Mouse (Mus musculus) intestine, postnatal 0 days (tissue): Measurements from ENCODE around the gene Man2a2. TPM values are rescaled to one million over a fixed set of nuclear protein-coding genes. Genes with fewer than 3 reads are reported as not detected.

ENCODE experiments used
- ATAC-seq: fragments of 200-750 bp; cut with Nextera tagmentation; 2 replicates; pipeline ENCODE4 v1.8.0; 2017; ENCODE audit warnings: mild to moderate bottlenecking, moderate TSS enrichment, moderate library complexity
- H3K27ac ChIP-seq: fragments of 300-500 bp; sonication (generic); 2 replicates; pipeline ENCODE4 v1.5.1; 2014; ENCODE audit warnings: mild to moderate bottlenecking, low read depth, low read length, moderate library complexity
- H3K27me3 ChIP-seq: fragments of 300-500 bp; sonication (generic); replicated peaks from 2 replicates; pipeline ENCODE4 v1.6.1; 2014; ENCODE audit warnings: low read length, mixed read lengths; ENCODE audit not compliant: control insufficient read depth, insufficient read depth
- H3K36me3 ChIP-seq: fragments of 300-500 bp; sonication (generic); 2 replicates; pipeline ENCODE4 v1.6.1; 2014; ENCODE audit warnings: mild to moderate bottlenecking, moderate library complexity; ENCODE audit not compliant: control insufficient read depth, insufficient read depth
- H3K4me1 ChIP-seq: fragments of 300-500 bp; sonication (generic); replicated peaks from 2 replicates; pipeline ENCODE4 v1.6.1; 2014; ENCODE audit warnings: antibody characterized with exemption, low read length, mixed read lengths; ENCODE audit not compliant: control insufficient read depth, insufficient read depth
- H3K4me2 ChIP-seq: fragments of 300-500 bp; sonication (generic); replicated peaks from 2 replicates; pipeline ENCODE4 v1.6.1; 2014; ENCODE audit warnings: low read depth, mild to moderate bottlenecking, moderate library complexity
- H3K4me3 ChIP-seq: fragments of 300-500 bp; sonication (generic); 2 replicates; pipeline ENCODE4 v1.5.1; 2014; ENCODE audit warnings: low read depth, low read length
- H3K9ac ChIP-seq: fragments of 300-500 bp; sonication (generic); 2 replicates; pipeline ENCODE4 v1.6.1; 2014; ENCODE audit warnings: mild to moderate bottlenecking, low read depth, low read length
- H3K9me3 ChIP-seq: fragments of 300-500 bp; sonication (generic); 2 replicates; pipeline ENCODE4 v1.6.1; 2016; ENCODE audit warnings: mixed run types; ENCODE audit not compliant: control insufficient read depth
- CTCF ChIP-seq: sonication (generic); IDR thresholded peaks from 2 replicates; pipeline ENCODE4 v1.5.1; 2016; ENCODE audit warnings: low read depth, mild to moderate bottlenecking, control low read depth, antibody characterized with exemption, moderate library complexity
- WGBS: fragments of 180-500 bp; shearing (Covaris S2); extraction: QIAGEN DNeasy Blood & Tissue Kit; methylation state at CpG from one replicate; pipeline ENCODE4 v1.1.7; 2014; 5-methylcytosine and 5-hydroxymethylcytosine counted together
- polyA plus RNA-seq: library from polyadenylated mRNA; unstranded; fragments of >200 nt; fragmentation: Nextera tagmentation; extraction: Ambion mirVana; gene quantifications from 2 replicates; pipeline ENCODE4 v1.2.1, GENCODE M21; 2015

The Man2a2 gene
- 4.8 and 5.3 TPM in 2 replicates for polyA plus RNA-seq

DNA sequence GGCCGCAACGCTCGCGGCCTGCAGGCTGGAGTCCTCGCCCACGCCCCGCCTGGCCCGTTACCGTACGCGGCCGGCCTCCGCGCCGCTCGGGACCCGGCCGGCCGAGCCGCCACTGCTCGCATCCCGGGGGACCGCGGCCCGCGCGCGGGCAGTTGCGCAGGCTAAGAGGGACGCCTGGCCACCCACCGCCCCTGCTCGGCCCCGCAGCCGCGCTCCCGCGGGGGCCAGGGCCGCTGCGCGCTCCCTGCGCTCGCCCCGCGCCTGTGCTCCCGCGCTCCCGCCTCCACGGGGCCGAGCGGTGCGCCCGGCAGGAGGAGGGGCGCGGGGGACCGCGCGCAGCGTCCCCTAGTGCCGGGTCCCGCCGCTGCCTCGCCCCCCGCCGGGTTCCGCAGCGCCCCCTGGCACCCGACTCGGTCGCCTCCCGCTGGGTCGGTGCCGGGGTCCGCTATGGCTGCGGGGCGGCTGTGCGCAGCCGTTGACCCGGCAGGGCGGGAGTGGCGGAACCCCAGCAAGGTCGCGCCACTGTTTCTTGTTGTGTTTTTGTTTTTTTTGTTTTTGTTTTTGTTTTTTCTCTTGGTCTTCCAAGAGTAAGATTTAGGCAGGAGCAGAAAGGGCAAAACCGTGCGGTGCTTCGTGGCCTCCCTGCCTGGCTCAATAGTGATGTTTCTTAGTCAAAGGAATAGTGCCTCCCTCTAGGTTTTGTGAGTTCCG, at the start of gene Man2a2:
Gene Man2a2 (minus strand): TSS at position 335 of the 711 bp plus-strand sequence.
- peak; percentile 84 for TF ChIP-seq CTCF
- peaks cover 23% of the 10 kb centered on the region; the same call in 1 of the 2 replicates for H3K36me3 ChIP-seq
- H3K27me3 ChIP-seq = no peaks in the 10 kb centered on the region
- no peaks in the 10 kb centered on the region for H3K4me1 ChIP-seq
- H3K27ac ChIP-seq = peak within 1 kb of the TSS; percentile 75
- H3K4me3 ChIP-seq = peak within 1 kb of the TSS; percentile 85
- H3K9ac ChIP-seq = peak within 1 kb of the TSS; percentile 72
- peak within 1 kb of the TSS; percentile 100 for H3K4me2 ChIP-seq
- ATAC-seq = peak; percentile 32; the same call in 1 of the 2 replicates
- under 1% methylated on average over 72 of the region's 86 CpGs for WGBS
- no peaks in the 10 kb centered on the region for H3K9me3 ChIP-seq

DNA sequence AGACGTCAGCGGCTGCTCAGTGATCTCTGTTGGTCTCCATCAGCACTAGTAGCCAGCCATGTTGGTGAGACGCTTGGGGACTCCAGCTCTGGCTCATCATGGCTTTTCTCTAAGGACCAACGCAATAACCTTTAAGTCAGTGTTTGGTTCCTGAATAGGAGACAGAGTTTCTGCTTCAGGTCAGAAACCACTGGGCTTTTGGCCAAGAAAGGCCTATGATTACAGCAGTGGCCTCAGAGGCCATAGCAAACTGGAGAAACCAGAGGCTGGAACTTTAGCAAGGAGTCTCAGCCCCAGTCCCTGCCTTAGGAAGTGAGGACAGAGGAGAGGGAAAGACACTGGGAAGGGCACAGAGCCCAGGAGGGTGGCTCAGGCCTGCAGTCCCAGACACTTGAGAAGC, 49.4 kb upstream of the Man2a2 start:
- H3K27ac ChIP-seq = no peak overlapping the region
- no peak overlapping the region for H3K4me2 ChIP-seq
- no peaks in the 10 kb centered on the region for H3K9me3 ChIP-seq
- no peaks in the 10 kb centered on the region for H3K27me3 ChIP-seq
- ATAC-seq = no peak
- WGBS = 85% methylated on average over 4 of the region's 4 CpGs
- no peaks in the 10 kb centered on the region for H3K36me3 ChIP-seq
- TF ChIP-seq CTCF = no peak
- H3K4me3 ChIP-seq = no peak overlapping the region
- no peaks in the 10 kb centered on the region for H3K4me1 ChIP-seq
- H3K9ac ChIP-seq = no peak overlapping the region

- H3K4me2 ChIP-seq = no peak overlapping the region
- no peak overlapping the region for H3K27ac ChIP-seq
- no peak for TF ChIP-seq CTCF
- no peaks in the 10 kb centered on the region for H3K4me1 ChIP-seq
- no peak overlapping the region for H3K4me3 ChIP-seq
- no peaks in the 10 kb centered on the region for H3K27me3 ChIP-seq
- WGBS = 30% methylated on average over 3 of the region's 3 CpGs
- H3K9me3 ChIP-seq = no peaks in the 10 kb centered on the region
- 0 out of 2 replicates have a peak, but pooled peaks have one; percentile 19 for ATAC-seq
- no peak overlapping the region for H3K9ac ChIP-seq
- no peaks in the 10 kb centered on the region for H3K36me3 ChIP-seq
These were observed 48.1 kb upstream of the Man2a2 start for GRCm38 (mm10) chr7:80419278-80419677.

- no peaks in the 10 kb centered on the region for H3K27me3 ChIP-seq
- ATAC-seq = no peak
- H3K36me3 ChIP-seq = no peaks in the 10 kb centered on the region
- H3K4me2 ChIP-seq = no peak overlapping the region
- no peaks in the 10 kb centered on the region for H3K4me1 ChIP-seq
- no peak overlapping the region for H3K27ac ChIP-seq
- 88% methylated on average over 3 of the region's 3 CpGs for WGBS
- TF ChIP-seq CTCF = no peak
- H3K4me3 ChIP-seq = no peak overlapping the region
- no peaks in the 10 kb centered on the region for H3K9me3 ChIP-seq
- H3K9ac ChIP-seq = no peak overlapping the region
These were observed 46.9 kb upstream of the Man2a2 start for GRCm38 (mm10) chr7:80418036-80418435.

DNA sequence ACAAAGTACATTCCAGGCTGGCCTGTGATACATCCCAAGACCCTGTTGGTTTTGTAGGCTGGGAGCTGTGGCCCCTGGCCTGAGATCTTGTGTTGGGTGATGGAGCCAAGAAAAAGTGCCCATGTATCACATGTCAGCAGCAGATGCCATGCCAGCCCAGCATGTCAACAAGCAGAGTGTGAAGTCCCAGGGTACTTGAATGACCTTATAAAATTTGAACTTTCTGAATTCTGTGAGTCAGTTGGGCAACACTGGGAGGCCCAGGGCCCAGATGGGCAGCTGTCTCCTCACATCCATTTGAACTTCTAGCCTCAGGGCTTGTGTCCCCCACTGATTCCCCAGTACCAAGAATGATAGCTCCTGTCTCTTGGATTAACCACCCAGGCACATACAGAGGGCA, 46.4 kb upstream of the Man2a2 start:
- Histone ChIP-seq H3K9me3 (no peaks in the 10 kb centered on the region), H3K4me3 (no peak overlapping the region), H3K9ac (no peak overlapping the region), H3K27me3 (no peaks in the 10 kb centered on the region), H3K36me3 (no peaks in the 10 kb centered on the region), H3K4me2 (no peak overlapping the region), H3K27ac (no peak overlapping the region), H3K4me1 (no peaks in the 10 kb centered on the region)
- TF ChIP-seq CTCF = no peak
- ATAC-seq = no peak

- Histone ChIP-seq H3K4me2 (no peak overlapping the region), H3K9me3 (no peaks in the 10 kb centered on the region), H3K36me3 (no peaks in the 10 kb centered on the region), H3K4me3 (no peak overlapping the region), H3K9ac (no peak overlapping the region), H3K4me1 (no peaks in the 10 kb centered on the region), H3K27me3 (no peaks in the 10 kb centered on the region), H3K27ac (no peak overlapping the region)
- ATAC-seq = no peak
- WGBS = 73% methylated on average over 7 of the region's 7 CpGs
- no peak for TF ChIP-seq CTCF
These were observed 45.8 kb upstream of the Man2a2 start for GRCm38 (mm10) chr7:80416969-80417368.
